Mouse (Mus musculus): ENCODE measurements around the gene Nr3c2. TPM values are rescaled to one million over a fixed set of nuclear protein-coding genes. Genes with fewer than 3 reads are reported as not detected.

Nr3c2 gene
- polyA plus RNA-seq, 1 experiment = 5.9 TPM

DNA sequence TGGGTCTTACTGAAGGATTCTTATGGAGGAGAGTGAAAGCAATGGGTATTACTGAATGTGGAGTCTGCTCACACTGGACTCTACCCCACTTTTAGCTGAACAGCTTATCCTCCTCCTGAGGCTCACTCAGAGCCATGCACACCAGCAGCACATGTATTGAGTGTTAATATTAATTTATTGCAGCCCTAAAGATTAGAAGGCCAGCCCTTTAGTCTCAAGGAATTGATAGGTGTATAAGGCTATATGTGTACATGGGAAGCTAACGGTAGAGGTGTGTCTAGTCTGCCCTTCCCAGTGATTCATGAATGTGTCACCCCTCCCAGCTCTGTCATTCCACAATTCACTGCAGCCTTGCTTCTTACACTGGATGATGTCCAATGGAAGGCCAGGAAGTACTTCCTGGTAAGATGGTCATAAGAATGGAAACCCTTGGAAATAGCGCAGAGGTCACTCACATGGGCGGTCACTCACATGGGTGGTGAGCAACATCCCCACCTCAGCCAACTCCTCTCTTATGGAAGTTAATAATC, 156.3 kb downstream of the Nr3c2 start:
- no peak for DNase-seq (ENCODE audit: low spot score)

DNA sequence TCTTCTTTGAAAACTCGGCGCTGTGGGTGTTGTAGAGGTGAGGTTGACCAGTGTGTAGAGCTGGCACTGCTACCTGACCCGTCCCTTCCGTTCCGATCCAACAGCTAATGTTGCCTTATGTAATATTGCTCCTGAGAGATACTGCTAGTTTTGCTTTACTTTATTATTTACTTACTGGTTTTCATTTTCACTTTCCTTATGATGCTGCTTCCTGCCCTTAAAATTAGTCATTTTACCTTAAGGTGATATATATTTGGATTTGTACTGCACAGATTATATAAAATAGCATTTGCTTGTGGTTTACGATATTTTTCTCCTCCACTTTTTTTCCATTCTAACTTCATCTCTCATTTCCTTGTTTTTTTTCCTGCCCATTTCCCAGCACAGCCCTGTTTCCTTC, 157.6 kb downstream of the Nr3c2 start:
- DNase-seq (ENCODE audit: low spot score) = no peak

DNA sequence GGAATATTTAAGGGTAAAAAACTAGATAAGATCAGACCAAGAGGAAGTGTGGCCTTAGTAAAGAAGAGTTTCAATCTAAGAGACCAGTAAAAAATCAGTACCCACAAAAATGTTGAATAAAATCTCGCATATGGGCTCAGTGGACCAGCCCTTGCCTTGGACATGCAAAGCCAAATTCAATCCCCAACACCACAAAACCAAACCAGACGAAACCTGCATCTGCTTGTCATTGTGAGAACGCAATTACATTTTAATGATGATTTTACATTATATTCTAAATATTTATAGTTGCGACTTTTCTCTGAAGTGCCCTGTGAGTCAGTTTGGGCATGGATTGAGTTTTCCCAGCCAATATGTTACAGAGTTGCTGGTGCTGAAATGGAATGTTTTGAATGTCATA, 183.4 kb downstream of the Nr3c2 start:
- no peak for DNase-seq (ENCODE audit: low spot score)

DNA sequence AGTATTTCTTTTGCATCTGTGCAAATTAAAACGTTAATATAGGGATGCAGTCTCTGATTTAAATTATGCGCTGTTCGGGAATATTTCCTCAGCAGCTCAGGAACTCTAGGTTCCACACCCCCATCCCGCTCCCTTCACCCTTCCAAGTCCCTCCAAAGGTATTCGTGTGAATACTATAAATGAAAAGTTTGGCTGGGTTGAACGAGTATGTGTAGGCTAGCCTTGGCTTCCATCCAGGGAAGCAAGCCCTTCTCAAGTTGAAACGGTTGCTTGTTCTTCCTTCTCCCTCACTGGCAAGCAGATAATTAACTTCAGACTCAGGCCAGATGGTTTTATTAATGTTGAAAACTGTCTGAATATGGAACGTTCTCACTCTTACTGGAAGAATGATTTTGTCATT, 186.8 kb downstream of the Nr3c2 start:
- no peak for DNase-seq (ENCODE audit: low spot score)

DNA sequence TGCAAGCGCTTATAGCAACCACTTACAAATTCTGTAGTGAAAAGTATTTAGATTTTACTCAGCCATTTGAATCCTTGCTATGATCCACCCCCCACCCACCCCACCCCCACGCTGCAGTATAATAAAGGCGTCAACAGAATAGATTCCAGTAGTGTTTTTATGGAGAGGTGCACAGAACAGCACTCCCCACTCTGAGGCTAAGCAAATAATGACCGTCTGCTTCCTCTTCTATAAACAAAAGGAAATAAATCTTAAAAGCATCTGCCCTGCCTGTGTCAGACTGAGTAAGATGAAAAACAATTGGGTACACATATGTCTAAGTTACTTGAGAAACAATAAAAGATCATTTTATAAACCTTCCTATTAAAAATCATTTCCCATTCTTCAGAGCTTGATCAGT, 197.5 kb downstream of the Nr3c2 start:
- no peak for DNase-seq (ENCODE audit: low spot score)

- DNase-seq (ENCODE audit: low spot score) = no peak
Observed at GRCm38 (mm10) chr8:77098101-77098500, 198.9 kb downstream of the Nr3c2 start.

GRCm38 (mm10) chr8:77100370-77100769, 201.1 kb downstream of the Nr3c2 start:
- DNase-seq (ENCODE audit: low spot score) = no peak

GRCm38 (mm10) chr8:77102879-77103278, 203.6 kb downstream of the Nr3c2 start:
- DNase-seq (ENCODE audit: low spot score) = no peak

- DNase-seq (ENCODE audit: low spot score) = no peak
Observed at GRCm38 (mm10) chr8:77112719-77113118, 213.5 kb downstream of the Nr3c2 start.

DNA sequence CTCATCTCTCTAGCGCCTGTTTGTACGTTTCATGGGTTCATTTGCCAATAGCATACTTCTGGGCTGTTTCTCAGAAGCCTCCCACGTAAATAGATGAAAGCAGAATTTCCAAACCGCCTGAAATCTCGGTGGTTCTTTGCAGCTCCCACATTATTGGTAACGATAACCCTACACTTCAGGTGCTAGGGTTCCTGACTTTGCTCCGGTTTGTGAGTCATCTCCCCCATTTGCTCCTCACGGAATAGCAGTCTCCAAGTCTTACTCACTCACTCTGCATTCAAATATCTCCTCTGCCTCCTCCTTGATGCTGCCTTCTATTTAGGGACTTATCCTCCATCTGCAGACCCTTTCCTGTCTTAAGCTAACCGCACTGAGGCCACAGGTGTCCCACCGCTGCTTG, 215.5 kb downstream of the Nr3c2 start:
- DNase-seq (ENCODE audit: low spot score) = no peak

- DNase-seq (ENCODE audit: low spot score) = no peak
Observed at GRCm38 (mm10) chr8:77116419-77117079, 217.3 kb downstream of the Nr3c2 start.

- no peak for DNase-seq (ENCODE audit: low spot score)
Observed at GRCm38 (mm10) chr8:77120810-77121570, 221.7 kb downstream of the Nr3c2 start.

DNA sequence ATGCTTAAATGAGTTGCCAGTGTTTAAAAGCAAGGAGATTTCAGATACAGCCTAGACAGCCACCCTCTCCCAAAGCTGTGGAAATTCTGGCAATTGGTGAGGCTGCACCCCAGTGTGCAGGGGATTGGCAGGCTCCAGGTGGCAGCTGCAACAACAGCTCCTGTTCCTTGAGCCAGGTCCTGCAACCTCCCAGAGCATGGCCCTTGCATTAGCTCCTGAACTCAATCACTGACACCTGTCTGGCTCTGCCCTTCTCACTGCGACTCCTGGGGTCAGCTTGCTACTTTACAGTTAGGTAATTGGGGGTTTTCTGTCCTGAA, 222.3 kb downstream of the Nr3c2 start:
- DNase-seq (ENCODE audit: low spot score) = no peak

DNA sequence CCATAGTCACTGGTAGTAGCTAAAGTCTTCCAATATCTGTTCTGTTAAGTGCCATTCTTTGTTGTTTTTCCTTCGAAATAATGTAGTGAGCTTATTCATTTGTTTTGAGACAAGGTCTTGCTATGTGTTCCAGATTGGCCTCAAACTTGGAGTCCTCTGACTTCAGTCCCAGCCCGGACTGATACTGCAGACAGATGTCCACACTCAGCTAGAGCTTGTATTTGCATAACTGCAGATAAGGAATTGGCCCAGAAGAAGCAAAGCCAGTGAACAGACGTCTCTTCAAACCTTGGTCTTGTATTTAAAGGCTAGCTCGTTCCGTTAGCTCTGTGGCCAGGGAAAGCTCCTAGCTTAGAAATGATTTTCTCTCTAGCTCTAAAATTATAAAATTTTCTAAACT, 223.1 kb downstream of the Nr3c2 start:
- no peak for DNase-seq (ENCODE audit: low spot score)

DNA sequence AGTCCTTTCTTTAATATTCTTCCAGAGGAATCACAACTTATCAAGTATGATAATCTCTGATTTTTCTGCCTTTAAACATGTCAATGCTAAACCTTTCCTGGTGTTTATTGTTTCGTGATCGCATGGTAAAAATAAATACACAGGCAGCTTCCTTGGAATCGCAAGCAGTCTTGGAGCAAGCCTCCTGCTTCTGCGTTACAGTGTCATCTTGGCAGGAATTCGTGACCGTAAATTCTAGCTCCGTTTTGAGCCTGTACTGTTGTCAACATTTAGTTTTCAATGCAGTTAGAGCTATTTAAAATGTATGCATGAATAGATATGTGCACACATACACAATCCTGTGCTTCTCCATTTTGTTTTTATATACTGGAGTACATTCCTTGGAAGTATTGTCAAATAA, 226.5 kb downstream of the Nr3c2 start:
- DNase-seq (ENCODE audit: low spot score) = no peak

GRCm38 (mm10) chr8:77128006-77128405, 228.8 kb downstream of the Nr3c2 start:
- DNase-seq (ENCODE audit: low spot score) = no peak

DNA sequence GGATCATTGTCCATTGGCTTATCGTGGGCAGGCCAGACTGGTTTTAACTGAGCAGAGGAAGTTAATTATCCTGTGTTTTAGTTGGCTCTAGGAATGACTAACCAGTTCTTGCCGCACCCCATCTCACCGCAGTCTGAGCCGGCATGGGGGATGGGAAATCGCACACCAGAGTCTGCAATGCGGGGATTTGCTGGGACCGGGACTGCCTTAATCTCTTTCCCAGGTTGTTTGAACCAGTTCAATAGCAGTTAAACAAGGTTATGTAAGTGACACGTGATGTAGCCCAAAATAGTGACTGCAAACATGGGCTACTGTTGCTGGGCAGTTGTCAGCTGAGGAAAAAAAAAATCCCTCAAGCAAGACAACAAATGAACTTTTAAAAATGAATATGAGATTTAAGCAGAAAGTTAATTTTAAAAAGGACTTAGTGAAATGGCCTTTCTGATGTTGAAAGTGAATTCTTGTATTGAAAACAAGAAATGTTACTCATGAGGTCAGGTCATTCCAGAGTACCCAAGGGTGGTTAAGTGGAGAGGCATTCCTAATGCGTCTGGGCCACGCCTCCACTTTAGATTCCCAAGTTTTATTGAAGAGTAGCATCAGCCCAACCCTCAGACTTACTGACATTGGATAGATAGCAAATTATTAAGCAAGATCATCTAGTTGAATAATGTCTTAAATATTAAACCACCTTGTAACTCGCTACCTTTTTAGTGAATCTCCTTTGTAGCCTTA, 233.8 kb downstream of the Nr3c2 start:
- DNase-seq (ENCODE audit: low spot score) = peak; percentile 38

- no peak for DNase-seq (ENCODE audit: low spot score)
Observed at GRCm38 (mm10) chr8:77133797-77134385, 234.6 kb downstream of the Nr3c2 start.

- no peak for DNase-seq (ENCODE audit: low spot score)
Observed at GRCm38 (mm10) chr8:77145285-77145684, 246.0 kb downstream of the Nr3c2 start.

GRCm38 (mm10) chr8:77154496-77154895, 255.3 kb downstream of the Nr3c2 start:
- no peak for DNase-seq (ENCODE audit: low spot score)

GRCm38 (mm10) chr8:77169320-77169719, 270.1 kb downstream of the Nr3c2 start:
- no peak for DNase-seq (ENCODE audit: low spot score)

DNA sequence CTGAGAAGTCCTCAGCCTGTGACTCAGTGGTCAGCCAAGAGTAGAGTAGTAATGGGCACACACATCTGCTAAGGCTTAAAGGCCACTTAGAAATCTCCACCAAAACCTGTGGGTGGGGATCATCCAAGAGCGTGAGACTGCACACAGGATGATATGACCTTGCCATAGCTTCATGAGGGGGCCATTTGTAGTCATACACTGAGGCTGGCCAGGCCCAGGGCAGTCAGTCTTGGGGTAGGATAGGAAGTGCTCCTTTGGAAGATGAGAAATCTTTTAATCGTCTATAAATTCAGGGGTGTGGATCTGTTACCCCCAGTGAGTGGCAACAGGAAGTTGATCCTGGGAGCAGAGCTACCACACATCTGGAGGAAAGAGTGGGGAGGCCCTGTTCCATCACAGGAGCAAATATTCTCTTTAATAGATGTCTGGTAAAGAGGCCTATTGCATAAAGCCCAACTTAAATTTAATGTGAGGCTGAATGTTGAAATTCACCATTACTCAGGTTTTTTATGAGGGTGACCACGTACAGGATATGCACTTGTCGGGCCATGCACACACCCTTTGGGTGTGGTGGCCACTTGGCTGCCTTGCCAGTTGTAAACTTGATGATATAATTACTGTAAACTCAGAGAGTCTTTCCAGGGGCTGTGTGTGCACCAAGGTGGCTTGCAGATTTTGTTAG, 270.7 kb downstream of the Nr3c2 start:
- no peak for DNase-seq (ENCODE audit: low spot score)
